Mouse (Mus musculus) testis, postnatal 14 days (tissue): ENCODE data around the gene Snx30.
"Not testable (repeated sequence)": the region's sequence is repeated elsewhere in the genome, so short reads cannot be mapped to it uniquely, and the experiment has no call there.

Experiments used
- DNase-seq: peaks from one replicate; pipeline ENCODE4 v3.0.0; 2021; ENCODE audit warnings: low spot score

Snx30 gene

DNA sequence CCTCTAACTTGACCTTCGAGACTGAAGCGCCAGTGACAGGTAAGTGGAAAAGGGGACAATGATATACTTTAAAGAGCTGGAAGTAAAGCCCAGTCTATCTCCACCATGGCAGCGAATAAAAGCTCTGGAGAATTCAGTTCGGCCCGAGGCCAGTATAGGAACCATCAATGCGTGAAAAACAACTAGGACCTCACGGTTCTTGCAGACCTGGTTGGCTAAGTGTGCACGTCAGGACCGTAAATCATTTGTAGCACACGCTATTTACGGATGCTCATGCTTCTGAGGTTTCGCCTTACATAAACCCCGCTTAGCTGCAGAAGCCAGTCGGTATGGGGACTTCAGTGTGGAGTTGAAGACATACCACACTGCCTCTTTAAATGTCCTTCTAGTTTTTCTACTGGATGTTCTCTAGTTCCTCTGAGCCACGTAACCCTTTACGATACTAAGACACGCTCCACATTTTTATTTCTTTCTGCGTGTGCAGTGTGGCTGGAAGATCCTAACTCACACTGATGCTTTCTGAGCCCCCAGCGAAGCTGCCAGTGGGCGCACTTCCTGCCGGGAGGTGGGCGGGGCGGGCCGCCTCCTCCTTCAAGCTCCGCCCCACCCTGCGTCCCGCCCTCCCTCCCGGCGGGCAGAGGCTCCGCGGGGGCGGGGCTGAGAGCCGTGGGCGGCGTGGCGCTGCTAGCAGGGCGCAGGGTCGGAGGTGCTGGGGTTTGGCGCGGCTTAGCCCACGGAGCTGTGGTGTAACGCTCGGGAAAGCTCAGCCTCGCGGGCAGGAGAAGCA, at the start of gene Snx30:
TSS of gene Snx30 (plus strand) at position 660 of the 787 bp plus-strand sequence.
- peak; percentile 87 for DNase-seq

DNA sequence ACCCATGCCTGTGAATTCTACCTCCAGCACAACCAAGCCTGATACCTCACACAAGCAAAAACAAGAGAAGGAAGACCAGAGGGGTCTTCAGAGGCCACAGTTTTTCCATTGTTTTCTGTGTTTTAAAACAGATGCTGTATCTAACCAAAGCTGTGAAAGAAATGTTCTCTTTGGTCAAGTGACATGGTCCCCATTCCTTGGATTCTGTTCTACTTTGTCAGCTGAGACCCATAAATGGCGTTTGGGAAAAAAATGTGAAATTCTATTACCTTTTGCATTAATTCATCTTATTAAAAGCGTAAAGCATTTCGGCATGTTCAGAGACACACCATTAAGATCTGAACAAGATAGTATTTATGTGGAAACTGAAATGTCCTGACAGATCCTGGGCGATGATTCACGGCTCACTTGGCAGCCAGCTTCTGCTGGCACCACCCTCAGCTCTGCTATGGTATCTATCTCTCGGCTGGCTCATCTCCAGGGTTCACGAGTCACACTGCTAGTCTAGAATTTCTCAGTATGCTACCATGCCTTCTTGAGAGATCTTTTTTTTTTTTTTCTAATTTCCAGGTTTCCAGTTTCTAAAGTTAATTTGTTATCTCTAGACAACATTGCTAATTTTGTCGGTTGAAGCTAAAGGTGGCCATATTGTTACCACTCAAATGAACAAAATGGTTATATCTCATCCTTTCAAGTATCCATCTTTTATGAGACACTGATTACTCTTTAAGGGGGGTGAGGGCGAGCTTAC, 49.1 kb upstream of the Snx30 start:
- DNase-seq: no peak

DNA sequence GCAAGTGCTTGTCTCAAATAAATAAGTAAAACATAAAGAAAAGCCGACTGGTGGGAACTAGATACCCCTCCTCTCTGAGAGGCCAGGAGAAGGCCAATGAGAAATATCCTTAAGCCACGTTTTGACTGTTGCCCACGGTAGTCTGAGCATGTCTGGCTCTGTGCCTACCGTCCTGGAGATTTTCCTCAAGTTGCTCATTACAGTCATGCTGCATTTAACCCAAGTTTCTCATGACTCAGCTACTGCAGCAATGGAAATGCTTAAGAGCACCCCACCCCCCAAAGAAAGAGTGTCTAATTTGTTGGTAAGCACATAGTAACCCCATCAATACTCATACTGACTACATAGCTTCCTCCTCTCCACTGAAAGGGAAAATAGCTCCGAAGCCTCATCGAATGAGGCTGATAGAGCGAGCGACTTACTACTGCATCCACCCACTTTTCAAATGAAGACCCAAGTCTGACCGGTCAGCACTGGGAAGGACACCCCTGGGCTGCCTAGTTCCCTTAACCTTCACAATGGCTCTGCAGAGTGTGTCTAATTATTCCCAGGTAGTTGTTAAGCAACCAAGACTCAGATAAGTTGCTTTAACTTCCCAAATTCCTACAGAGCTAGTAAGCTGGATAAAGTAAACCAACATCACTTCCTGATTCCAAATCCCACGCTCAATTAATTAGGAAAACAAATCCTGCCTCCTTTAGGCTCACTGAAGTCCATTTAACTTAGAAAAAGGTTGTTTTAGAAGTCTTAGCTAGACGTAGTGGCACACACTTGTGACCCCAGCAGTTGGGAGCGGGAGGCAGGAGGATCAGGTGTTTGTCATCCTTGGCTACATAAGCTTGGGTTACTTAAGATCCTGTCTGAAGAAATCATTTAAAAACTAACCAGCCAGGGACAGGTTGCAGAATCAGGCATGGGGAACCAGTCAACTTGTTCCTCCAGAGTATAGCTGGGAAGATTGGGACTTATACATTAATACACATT, 47.9 kb upstream of the Snx30 start:
- no peak for DNase-seq

- no peak for DNase-seq
Measured at GRCm38 (mm10) chr4:59760016-59760415, 45.6 kb upstream of the Snx30 start.

DNA sequence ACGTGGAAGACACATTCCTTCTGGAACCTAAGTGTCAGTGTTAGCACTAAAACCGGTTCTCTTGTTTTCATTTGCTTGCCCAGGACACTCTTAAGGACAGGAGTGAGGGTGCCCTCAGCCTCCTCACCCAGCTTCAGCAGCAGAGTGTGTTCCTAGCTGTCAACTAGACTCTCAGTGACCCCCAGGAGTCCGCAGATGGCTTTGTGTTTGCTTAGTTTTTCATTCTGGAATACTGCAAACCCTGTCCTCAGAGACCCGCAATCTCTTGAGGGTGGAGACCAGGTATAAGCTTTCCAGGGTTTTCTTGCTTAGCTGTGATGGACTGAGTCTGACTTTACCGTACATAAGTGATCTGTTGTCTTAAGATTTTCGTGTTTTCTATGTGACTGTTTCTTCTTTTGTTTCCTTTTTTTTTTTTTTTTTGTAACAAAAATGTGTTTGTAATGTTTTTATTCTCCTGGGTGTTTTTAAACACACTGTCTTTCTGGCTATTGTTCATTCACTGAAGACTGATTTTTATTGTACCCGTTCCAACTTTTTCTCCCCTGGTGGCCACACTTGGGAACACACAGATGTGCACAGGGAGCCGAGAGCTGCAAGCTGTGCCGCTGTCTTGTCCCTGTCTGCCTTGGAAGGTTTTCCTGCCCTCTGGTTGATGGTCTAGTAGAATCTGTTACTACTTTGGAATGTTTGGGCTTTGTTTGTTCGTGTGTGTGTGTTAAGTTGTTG, 44.8 kb upstream of the Snx30 start:
- DNase-seq: no peak

GRCm38 (mm10) chr4:59761365-59761729, 44.3 kb upstream of the Snx30 start:
- no peak for DNase-seq

GRCm38 (mm10) chr4:59764950-59765349, 40.7 kb upstream of the Snx30 start:
- no peak for DNase-seq

- DNase-seq: no peak
Measured at GRCm38 (mm10) chr4:59765385-59766005, 40.1 kb upstream of the Snx30 start.

GRCm38 (mm10) chr4:59767717-59768116, 37.9 kb upstream of the Snx30 start:
- no peak for DNase-seq

GRCm38 (mm10) chr4:59772171-59772879, 33.3 kb upstream of the Snx30 start:
- DNase-seq: no peak

DNA sequence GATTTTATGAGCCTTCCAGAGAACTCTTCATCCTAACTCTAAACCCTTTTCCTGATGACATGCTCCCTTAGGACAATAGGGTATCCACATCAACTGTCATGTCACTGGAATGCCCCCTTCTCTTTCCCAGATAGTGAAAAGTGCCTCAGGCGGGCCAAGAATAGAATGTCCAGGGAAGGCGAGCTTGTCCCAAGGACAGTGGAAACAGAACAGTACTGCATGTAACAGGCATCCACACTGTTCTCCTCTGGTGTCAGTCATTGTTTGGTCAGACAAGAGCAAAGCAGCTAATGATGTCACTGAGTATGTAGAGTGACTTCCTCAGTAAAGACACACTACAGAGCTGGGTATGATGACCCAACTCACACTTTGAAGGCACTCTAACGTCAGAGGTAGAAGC, 27.8 kb upstream of the Snx30 start:
- no peak for DNase-seq

GRCm38 (mm10) chr4:59780568-59780967, 25.1 kb upstream of the Snx30 start:
- DNase-seq: no peak

- no peak for DNase-seq
Measured at GRCm38 (mm10) chr4:59782853-59783684, 22.6 kb upstream of the Snx30 start.

DNA sequence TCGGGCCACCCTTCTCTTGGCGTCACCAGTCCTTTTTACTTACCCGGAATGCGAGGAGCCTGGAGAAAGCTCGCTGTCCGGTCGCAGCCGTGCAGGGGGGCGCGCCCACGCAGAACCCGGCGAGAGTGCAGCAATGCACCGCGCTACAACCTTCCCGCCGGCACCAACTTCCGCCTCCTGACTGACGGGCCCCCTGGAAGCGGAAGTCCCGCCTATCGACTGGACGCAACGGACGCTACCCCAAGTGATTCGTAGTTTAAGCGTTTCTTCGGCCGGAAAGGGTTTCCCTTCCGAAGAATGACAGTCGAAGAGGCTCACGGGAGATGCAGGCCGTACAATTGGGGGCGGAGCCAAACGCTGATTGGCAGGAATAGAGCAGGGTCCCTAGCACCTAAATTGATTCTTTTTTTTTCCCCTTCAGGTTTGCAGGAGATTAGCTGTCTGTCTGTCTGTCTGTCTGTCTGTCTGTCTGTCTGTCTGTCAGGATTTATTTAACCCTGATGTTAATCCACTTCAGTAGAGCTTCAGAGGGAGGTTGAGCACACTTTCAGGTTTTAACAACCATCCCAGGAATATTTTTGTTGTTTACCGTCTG, 21.9 kb upstream of the Snx30 start:
- DNase-seq: peak; percentile 97

GRCm38 (mm10) chr4:59785412-59785811, 20.2 kb upstream of the Snx30 start:
- DNase-seq: no peak

DNA sequence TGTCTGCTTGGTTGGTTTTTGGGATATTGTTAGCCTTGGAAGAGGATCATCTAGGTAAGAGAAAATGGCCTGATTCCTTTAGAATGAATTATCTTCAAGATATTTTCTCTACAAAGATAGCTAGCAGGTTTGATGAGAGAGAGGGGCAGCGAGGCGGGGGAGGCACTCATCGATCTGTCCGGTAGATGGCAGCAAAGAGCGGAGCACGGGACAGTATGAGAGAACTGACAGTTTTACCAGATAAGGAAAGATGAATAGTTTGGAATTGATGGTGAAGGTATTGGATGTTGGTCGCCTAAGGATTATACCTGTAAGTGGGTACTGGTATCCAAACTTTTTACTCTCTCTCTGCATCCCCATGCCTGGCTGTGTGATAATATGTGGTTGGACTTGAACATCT, 19.0 kb upstream of the Snx30 start:
- no peak for DNase-seq

GRCm38 (mm10) chr4:59787126-59787525, 18.5 kb upstream of the Snx30 start:
- DNase-seq: no peak

DNA sequence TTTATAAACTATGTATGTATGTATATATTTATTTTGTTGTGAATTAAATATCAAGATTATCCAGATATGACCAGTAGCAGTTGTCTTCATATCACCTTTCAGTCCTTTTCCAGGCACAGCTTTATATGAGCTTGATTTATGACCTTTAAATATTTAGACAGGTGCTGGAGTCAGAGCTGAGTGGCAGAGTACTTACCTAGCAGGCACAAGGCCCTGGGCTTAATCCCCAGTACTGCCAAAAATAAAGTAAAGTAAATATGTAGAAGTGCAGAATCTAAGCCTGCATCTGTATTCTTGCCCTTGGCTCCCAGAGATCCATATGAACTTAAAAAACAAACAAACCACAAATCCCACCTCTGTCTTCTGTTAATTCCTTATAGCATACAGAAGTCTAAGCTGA, 16.6 kb upstream of the Snx30 start:
- no peak for DNase-seq

DNA sequence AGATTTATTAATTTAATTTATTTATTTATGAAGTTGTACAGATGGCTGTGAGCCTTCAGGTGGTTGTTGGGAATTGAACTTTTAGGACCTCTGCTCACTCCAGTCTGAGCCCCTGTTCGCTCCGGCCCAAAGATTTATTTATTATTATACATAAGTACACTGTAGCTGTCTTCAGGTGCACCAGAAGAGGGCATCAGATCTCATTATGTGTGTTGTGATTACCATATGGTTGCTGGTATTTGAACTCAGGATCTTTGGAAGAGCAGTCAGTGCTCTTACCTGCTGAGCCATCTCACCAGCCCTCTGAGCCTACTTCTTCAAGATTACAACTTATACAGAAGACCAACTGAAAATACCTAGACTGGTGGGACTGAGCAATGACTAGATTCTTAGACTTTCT, 12.0 kb upstream of the Snx30 start:
- DNase-seq: not testable (repeated sequence)
